Mouse (Mus musculus) G1E (cell line): ENCODE data around the gene Vasn.

Experiments used
- CTCF ChIP-seq: IDR thresholded peaks from 2 replicates; pipeline ENCODE4 v1.5.1; 2012; ENCODE audit warnings: low read depth, low read length, inconsistent platforms, mixed read lengths
- GATA1 ChIP-seq: IDR thresholded peaks from 2 replicates; pipeline ENCODE4 v1.6.1; 2012; ENCODE audit warnings: borderline replicate concordance, low read length, inconsistent platforms, mixed read lengths
- POLR2AphosphoS5 ChIP-seq: IDR thresholded peaks from 2 replicates; pipeline ENCODE4 v1.6.1; 2012; ENCODE audit warnings: low read depth, low read length, inconsistent platforms; ENCODE audit not compliant: insufficient replicate concordance

GRCm38 (mm10) chr16:4643670-4644419, 4.1 kb downstream of the Vasn start:
- TF ChIP-seq CTCF (no peak), GATA1 (no peak), POLR2AphosphoS5 (no peak)
